In genomic region chr8:117257821-117258575, GRCm38 (mm10) we compare ENCODE assay signal across 8 mouse cellular contexts. TPM values are rescaled to one million over a fixed set of nuclear protein-coding genes. Genes with fewer than 3 reads are reported as not detected.
DNase-seq lines count a peak whose midpoint lies in the region; ATAC-seq lines count a peak whose summit lies in the region.

No protein-coding gene starts in this region.

- ATAC-seq in forebrain, embryonic 16.5 days: peak; percentile 21; the same call in 1 of the 2 replicates
- no peak for ATAC-seq in intestine, embryonic 14.5 days (replicated peaks; ENCODE audit: low FRiP score, low TSS enrichment, low read depth)
- no peak for ATAC-seq in liver, embryonic 16.5 days (ENCODE audit: low read depth)
- peak; percentile 11; the same call in 1 of the 2 replicates for ATAC-seq in neutrophil, adult 5-6 weeks (ENCODE audit: extremely low read depth, insufficient number of reproducible peaks, low FRiP score, poor library complexity, severe bottlenecking)

- under 1% methylated on average over 21 of the region's 22 CpGs for WGBS in forebrain, embryonic 16.5 days
- WGBS in intestine, embryonic 14.5 days: 4% methylated on average over 22 of the region's 22 CpGs
- WGBS in liver, embryonic 16.5 days (ENCODE audit: insufficient replicate concordance): under 1% methylated on average over 22 of the region's 22 CpGs

- peak overlapping the region; percentile 78 for H3K27ac ChIP-seq in forebrain, embryonic 16.5 days (ENCODE audit: low read length)
- peak overlapping the region; percentile 77 for H3K27ac ChIP-seq in intestine, embryonic 14.5 days (ENCODE audit: low read depth)
- H3K27ac ChIP-seq in liver, embryonic 16.5 days (ENCODE audit: low read length): peak overlapping the region; percentile 83

- no peaks in the 10 kb centered on the region for H3K9me3 ChIP-seq in forebrain, embryonic 16.5 days (ENCODE audit: control insufficient read depth, low read length)
- no peaks in the 10 kb centered on the region for H3K9me3 ChIP-seq in intestine, embryonic 14.5 days (ENCODE audit: control insufficient read depth, low read length)
- H3K9me3 ChIP-seq in liver, embryonic 16.5 days (replicated peaks; ENCODE audit: control insufficient read depth, low read length): peaks cover 2% of the 10 kb centered on the region; the same call in 1 of the 2 replicates

- H3K4me1 ChIP-seq in forebrain, embryonic 16.5 days (replicated peaks; ENCODE audit: control insufficient read depth, insufficient read depth, low read length): peaks cover 45% of the 10 kb centered on the region
- H3K4me1 ChIP-seq in intestine, embryonic 14.5 days (replicated peaks; ENCODE audit: control insufficient read depth, insufficient read depth, low read length): peaks cover 42% of the 10 kb centered on the region
- peaks cover 53% of the 10 kb centered on the region for H3K4me1 ChIP-seq in liver, embryonic 16.5 days (ENCODE audit: control insufficient read depth, low read depth, low read length)

- no peaks in the 10 kb centered on the region for H3K27me3 ChIP-seq in forebrain, embryonic 16.5 days (replicated peaks; ENCODE audit: control insufficient read depth, insufficient read depth, low read length)
- H3K27me3 ChIP-seq in intestine, embryonic 14.5 days (replicated peaks; ENCODE audit: control insufficient read depth, insufficient read depth, low read length): no peaks in the 10 kb centered on the region
- H3K27me3 ChIP-seq in liver, embryonic 16.5 days (ENCODE audit: control insufficient read depth, insufficient read depth, low read depth, low read length): no peaks in the 10 kb centered on the region

- H3K4me2 ChIP-seq in forebrain, embryonic 16.5 days (ENCODE audit: low read length): peak overlapping the region; percentile 96
- H3K4me2 ChIP-seq in intestine, embryonic 14.5 days (ENCODE audit: low read length): peak overlapping the region; percentile 89
- peak overlapping the region; percentile 86 for H3K4me2 ChIP-seq in liver, embryonic 16.5 days (ENCODE audit: low read depth, low read length)

- peak overlapping the region; percentile 64 for H3K4me3 ChIP-seq in forebrain, embryonic 16.5 days (replicated peaks; ENCODE audit: low read length)
- peak overlapping the region; percentile 100 for H3K4me3 ChIP-seq in intestine, embryonic 14.5 days (ENCODE audit: low read depth, low read length)
- peak overlapping the region; percentile 93 for H3K4me3 ChIP-seq in liver, embryonic 16.5 days (ENCODE audit: low read depth, low read length)

- peak overlapping the region; percentile 83 for H3K9ac ChIP-seq in forebrain, embryonic 16.5 days (replicated peaks; ENCODE audit: low read depth, low read length)
- peak overlapping the region; percentile 93 for H3K9ac ChIP-seq in intestine, embryonic 14.5 days (ENCODE audit: low read length)
- H3K9ac ChIP-seq in liver, embryonic 16.5 days (ENCODE audit: low read depth, low read length): peak overlapping the region; percentile 96

- peak; percentile 28 to 32 for DNase-seq in cerebellum, postnatal 14 days
- DNase-seq in cerebellum, adult 9-10 months: no peak
- peak; percentile 76 for DNase-seq in adipocyte (ENCODE audit: low spot score)
- DNase-seq in intestine, embryonic 14.5 days (ENCODE audit: low spot score): peak; percentile 75
- DNase-seq in frontal cortex, postnatal 25 days (ENCODE audit: low spot score in 2 of 2): no peak

- H3K36me3 ChIP-seq in forebrain, embryonic 16.5 days (ENCODE audit: control insufficient read depth, insufficient read depth): no peaks in the 10 kb centered on the region
- H3K36me3 ChIP-seq in intestine, embryonic 14.5 days (ENCODE audit: control insufficient read depth, insufficient read depth, low read length): no peaks in the 10 kb centered on the region
- H3K36me3 ChIP-seq in liver, embryonic 16.5 days (ENCODE audit: control insufficient read depth, insufficient read depth): no peaks in the 10 kb centered on the region

RNA-seq across cellular contexts. Expression of gene Cmip, which starts 1.1 kb away (rescaled TPM):
- 80.1 and 98.1 TPM in 2 replicates for polyA plus RNA-seq in forebrain, embryonic 16.5 days (2015; fragmentation: Nextera tagmentation; extraction: Ambion mirVana)
- 22.2 and 22.4 TPM in 2 replicates for polyA plus RNA-seq in intestine, embryonic 14.5 days (2014; fragmentation: Nextera tagmentation; extraction: Ambion mirVana)
- 8.4 and 9.1 TPM in 2 replicates for polyA plus RNA-seq in liver, embryonic 16.5 days (2015; fragmentation: Nextera tagmentation; extraction: Ambion mirVana)
- total RNA-seq in neutrophil, adult 5-6 weeks (2017): 70.7 and 74.6 TPM in 2 replicates

Comparison
In these comparisons a context has a peak if more than half of its experiments do, and no peak if none do; other contexts are left out.
1. DNase-seq: peak in cerebellum, postnatal 14 days (2 of 2), adipocyte (single experiment) and intestine, embryonic 14.5 days (single experiment); none in cerebellum, adult 9-10 months (single experiment) and frontal cortex, postnatal 25 days (0 of 2).
2. ATAC-seq: peak in forebrain, embryonic 16.5 days (single experiment) and neutrophil, adult 5-6 weeks (single experiment); none in intestine, embryonic 14.5 days (single experiment) and liver, embryonic 16.5 days (single experiment).
3. Peak in every context shown above with its lines, with median percentiles within 50 percentile points of each other: H3K27ac ChIP-seq, H3K4me2 ChIP-seq, H3K4me3 ChIP-seq and H3K9ac ChIP-seq.